Mouse (Mus musculus) fat pad, adult 2 months (tissue): ENCODE results near the gene Ncoa7.

Source experiments
- DNase-seq: peaks from one replicate; pipeline ENCODE4 v3.0.0-alpha.2; 2011; ENCODE audit warnings: low read depth, low spot score; ENCODE audit errors: extremely low read depth

The Ncoa7 gene

GRCm38 (mm10) chr10:30749807-30750206 is 53.3 kb downstream of the Ncoa7 start:
- DNase-seq, result peak; percentile 79

- peak; percentile 77 for DNase-seq
Observed at GRCm38 (mm10) chr10:30745238-30745974, 57.7 kb downstream of the Ncoa7 start.

- DNase-seq, result no peak
Observed at GRCm38 (mm10) chr10:30743275-30743674, 59.9 kb downstream of the Ncoa7 start.

- no peak for DNase-seq
Observed at GRCm38 (mm10) chr10:30738403-30738802, 64.7 kb downstream of the Ncoa7 start.

- DNase-seq, result no peak
Observed at GRCm38 (mm10) chr10:30737323-30737722, 65.8 kb downstream of the Ncoa7 start.

- DNase-seq, result peak; percentile 80
Observed at GRCm38 (mm10) chr10:30733148-30733785, 69.9 kb downstream of the Ncoa7 start.

GRCm38 (mm10) chr10:30731321-30731914 is 71.7 kb downstream of the Ncoa7 start:
- peak; percentile 83 for DNase-seq

GRCm38 (mm10) chr10:30730791-30731190 is 72.3 kb downstream of the Ncoa7 start:
- DNase-seq, result no peak

- DNase-seq, result no peak
Observed at GRCm38 (mm10) chr10:30729157-30730096, 73.7 kb downstream of the Ncoa7 start.

GRCm38 (mm10) chr10:30723014-30723413 is 80.1 kb downstream of the Ncoa7 start:
- DNase-seq, result no peak

- no peak for DNase-seq
Observed at GRCm38 (mm10) chr10:30720556-30720955, 82.6 kb downstream of the Ncoa7 start.

- no peak for DNase-seq
Observed at GRCm38 (mm10) chr10:30719947-30720346, 83.2 kb downstream of the Ncoa7 start.

- DNase-seq, result no peak
Observed at GRCm38 (mm10) chr10:30718703-30719340, 84.3 kb downstream of the Ncoa7 start.

- no peak for DNase-seq
Observed at GRCm38 (mm10) chr10:30716171-30716570, 87.0 kb downstream of the Ncoa7 start.

GRCm38 (mm10) chr10:30712540-30712939 is 90.6 kb downstream of the Ncoa7 start:
- DNase-seq, result no peak

- DNase-seq, result no peak
Observed at GRCm38 (mm10) chr10:30709846-30710403, 93.2 kb downstream of the Ncoa7 start.

GRCm38 (mm10) chr10:30708039-30708438 is 95.1 kb downstream of the Ncoa7 start:
- no peak for DNase-seq

GRCm38 (mm10) chr10:30702663-30703062 is 100.5 kb downstream of the Ncoa7 start:
- no peak for DNase-seq

- DNase-seq, result no peak
Observed at GRCm38 (mm10) chr10:30686862-30687261, 116.3 kb downstream of the Ncoa7 start.

- no peak for DNase-seq
Observed at GRCm38 (mm10) chr10:30683449-30683848, 119.7 kb downstream of the Ncoa7 start.
